Mouse (Mus musculus) Patski (cell line): ENCODE measurements around the gene Aplp2. TPM values are rescaled to one million over a fixed set of nuclear protein-coding genes. Genes with fewer than 3 reads are reported as not detected.

Source experiments
- ATAC-seq: fragments of 100-300 bp; one replicate; pipeline ENCODE4 v1.8.0; 2021
- CTCF ChIA-PET: fragments of 350-600 bp; sonication (Branson Sonifier 250); formaldehyde crosslinking; loops from one replicate; lab custom pipeline; 2022; ENCODE audit warnings: inconsistent platforms; lab: Charles Lee
- POLR2A ChIA-PET: fragments of 350-600 bp; sonication (Branson Sonifier 250); formaldehyde crosslinking; loops from one replicate; lab custom pipeline; 2022; ENCODE audit warnings: antibody characterized with exemption, inconsistent platforms; lab: Charles Lee
- DNase-seq: peaks from one replicate; pipeline ENCODE4 v3.0.0-alpha.2; 2011; ENCODE audit warnings: low read depth, low spot score
- H3K27me3 ChIP-seq: fragments of 371-371 bp; one replicate; pipeline ENCODE4 v1.5.1; 2021
- CTCF ChIP-seq: fragments of 100-300 bp; IDR thresholded peaks from one replicate; pipeline ENCODE4 v1.5.1; 2021
- in situ Hi-C: fragments of 300-500 bp; cut with MboI; formaldehyde crosslinking; loops from 3 replicates; pipeline ENCODE4 v1.11.1; 2018; ENCODE audit warnings: low pct_unique_long_range_greater_than_20kb, mixed read lengths
- polyA plus RNA-seq: library from polyadenylated mRNA; unstranded; gene quantifications from one replicate; pipeline ENCODE4 v1.2.3, GENCODE M21; 2021

The Aplp2 gene
- polyA plus RNA-seq, 1 experiment from 2014 or later, result 755 TPM

- POLR2A ChIA-PET, result no interaction called here
- DNase-seq, result no peak
- no peak for TF ChIP-seq CTCF
- in situ Hi-C loops, result no loop called here
- H3K27me3 ChIP-seq, result no peaks in the 10 kb centered on the region
- no peak for ATAC-seq
- CTCF ChIA-PET, result no interaction called here
These were observed 33.4 kb upstream of the Aplp2 start for GRCm38 (mm10) chr9:31245006-31245405.

GRCm38 (mm10) chr9:31243939-31244333 is 32.3 kb upstream of the Aplp2 start:
- H3K27me3 ChIP-seq, result no peaks in the 10 kb centered on the region
- ChIA-PET POLR2A (no interaction called here), CTCF (no interaction called here)
- DNase-seq (no peak), ATAC-seq (no peak)
- TF ChIP-seq CTCF, result no peak
- in situ Hi-C loops, result no loop called here

GRCm38 (mm10) chr9:31243306-31243938 is 31.8 kb upstream of the Aplp2 start:
- H3K27me3 ChIP-seq, result no peaks in the 10 kb centered on the region
- ChIA-PET CTCF (no interaction called here), POLR2A (no interaction called here)
- ATAC-seq (no peak), DNase-seq (no peak)
- TF ChIP-seq CTCF, result no peak
- in situ Hi-C loops, result no loop called here

- H3K27me3 ChIP-seq, result no peaks in the 10 kb centered on the region
- CTCF ChIA-PET, result interaction anchor here (0.6 to 1.0 kb wide), 3 partner anchors 9 to 25 kb away, joined by 3 to 4 read pairs (median 3); no protein-coding TSS in a partner anchor
- in situ Hi-C loops, result no loop called here
- DNase-seq (no peak), ATAC-seq (no peak)
- POLR2A ChIA-PET, result interaction anchor here (0.6 kb wide), 1 partner anchor 87 kb away, joined by 3 read pairs; no protein-coding TSS in a partner anchor
- TF ChIP-seq CTCF, result no peak
These were observed 29.6 kb upstream of the Aplp2 start for GRCm38 (mm10) chr9:31241208-31241699.

- ATAC-seq, result peak; percentile 17
- POLR2A ChIA-PET, result interaction anchor here (0.5 kb wide), 1 partner anchor 22 kb away, joined by 3 read pairs; no protein-coding TSS in a partner anchor
- in situ Hi-C loops, result no loop called here
These were observed 29.1 kb upstream of the Aplp2 start for GRCm38 (mm10) chr9:31240522-31241207.

GRCm38 (mm10) chr9:31239551-31239950 is 27.9 kb upstream of the Aplp2 start:
- POLR2A ChIA-PET, result no interaction called here
- DNase-seq (no peak), ATAC-seq (no peak)
- CTCF ChIA-PET, result no interaction called here
- H3K27me3 ChIP-seq, result no peaks in the 10 kb centered on the region
- TF ChIP-seq CTCF, result no peak
- in situ Hi-C loops, result no loop called here

More at GRCm38 (mm10) chr9:31240522-31241207, 29.1 kb upstream of the Aplp2 start:
- H3K27me3 ChIP-seq, result no peaks in the 10 kb centered on the region
- no peak for DNase-seq
- CTCF ChIA-PET, result no interaction called here
- TF ChIP-seq CTCF, result no peak

GRCm38 (mm10) chr9:31238526-31238925 is 26.9 kb upstream of the Aplp2 start:
- ATAC-seq, result no peak
- no peaks in the 10 kb centered on the region for H3K27me3 ChIP-seq
- TF ChIP-seq CTCF, result no peak
- POLR2A ChIA-PET, result no interaction called here
- CTCF ChIA-PET, result no interaction called here
- in situ Hi-C loops, result no loop called here
- DNase-seq, result no peak

- ATAC-seq, result no peak
- no peak for DNase-seq
- CTCF ChIA-PET, result no interaction called here
- POLR2A ChIA-PET, result no interaction called here
- H3K27me3 ChIP-seq, result no peaks in the 10 kb centered on the region
- TF ChIP-seq CTCF, result no peak
- in situ Hi-C loops, result no loop called here
These were observed 24.5 kb upstream of the Aplp2 start for GRCm38 (mm10) chr9:31236079-31236478.

GRCm38 (mm10) chr9:31235489-31235888 is 23.9 kb upstream of the Aplp2 start:
- ATAC-seq (no peak), DNase-seq (no peak)
- TF ChIP-seq CTCF, result no peak
- in situ Hi-C loops, result no loop called here
- CTCF ChIA-PET, result no interaction called here
- no peaks in the 10 kb centered on the region for H3K27me3 ChIP-seq
- POLR2A ChIA-PET, result no interaction called here

GRCm38 (mm10) chr9:31235030-31235429 is 23.4 kb upstream of the Aplp2 start:
- CTCF ChIA-PET, result no interaction called here
- in situ Hi-C loops, result no loop called here
- no peak for ATAC-seq
- no peak for TF ChIP-seq CTCF
- H3K27me3 ChIP-seq, result no peaks in the 10 kb centered on the region
- POLR2A ChIA-PET, result no interaction called here
- no peak for DNase-seq

- no peak for TF ChIP-seq CTCF
- ChIA-PET CTCF (no interaction called here), POLR2A (no interaction called here)
These were observed 14.9 kb upstream of the Aplp2 start for GRCm38 (mm10) chr9:31226541-31226940.

More at GRCm38 (mm10) chr9:31226541-31226940, 14.9 kb upstream of the Aplp2 start:
- in situ Hi-C loops, result no loop called here
- H3K27me3 ChIP-seq, result no peaks in the 10 kb centered on the region
- ATAC-seq (no peak), DNase-seq (no peak)
